Mouse (Mus musculus) midbrain, embryonic 13.5 days (tissue): Measurements from ENCODE around the gene Zfp503. TPM values are rescaled to one million over a fixed set of nuclear protein-coding genes. Genes with fewer than 3 reads are reported as not detected.
A peak's percentile ranks its signal among the peaks of the same experiment; 100 is the strongest.

ENCODE experiments used
- ATAC-seq: fragments of 200-750 bp; cut with Nextera tagmentation; 2 replicates; pipeline ENCODE4 v1.8.0; 2017; ENCODE audit warnings: mild to moderate bottlenecking, moderate TSS enrichment, moderate library complexity
- H3K27ac ChIP-seq: fragments of 300-500 bp; sonication (generic); 2 replicates; pipeline ENCODE4 v1.5.1; 2015; ENCODE audit warnings: inconsistent platforms, mild to moderate bottlenecking, moderate library complexity
- H3K27me3 ChIP-seq: fragments of 300-500 bp; sonication (generic); 2 replicates; pipeline ENCODE4 v1.6.1; 2015; ENCODE audit warnings: mild to moderate bottlenecking, inconsistent platforms
- H3K36me3 ChIP-seq: fragments of 300-500 bp; sonication (generic); 2 replicates; pipeline ENCODE4 v1.6.1; 2015; ENCODE audit warnings: mild to moderate bottlenecking, inconsistent platforms
- H3K4me1 ChIP-seq: fragments of 300-500 bp; sonication (generic); replicated peaks from 2 replicates; pipeline ENCODE4 v1.6.1; 2015; ENCODE audit warnings: inconsistent platforms
- H3K4me2 ChIP-seq: fragments of 300-500 bp; sonication (generic); replicated peaks from 2 replicates; pipeline ENCODE4 v1.6.1; 2015; ENCODE audit warnings: moderate library complexity, mild to moderate bottlenecking, inconsistent platforms
- H3K4me3 ChIP-seq: fragments of 300-500 bp; sonication (generic); replicated peaks from 2 replicates; pipeline ENCODE4 v1.5.1; 2015; ENCODE audit warnings: mild to moderate bottlenecking, inconsistent platforms
- H3K9ac ChIP-seq: fragments of 300-500 bp; sonication (generic); replicated peaks from 2 replicates; pipeline ENCODE4 v1.6.1; 2015; ENCODE audit warnings: mild to moderate bottlenecking, inconsistent platforms
- H3K9me3 ChIP-seq: fragments of 300-500 bp; sonication (generic); 2 replicates; pipeline ENCODE4 v1.6.1; 2016; ENCODE audit warnings: mild to moderate bottlenecking, inconsistent platforms
- WGBS: fragments of 180-500 bp; shearing (Covaris S2); methylation state at CpG from one replicate; pipeline ENCODE4 v1.1.7; 2015; 5-methylcytosine and 5-hydroxymethylcytosine counted together
- polyA plus RNA-seq: library from polyadenylated mRNA; unstranded; fragments of >200 nt; fragmentation: Nextera tagmentation; extraction: Ambion mirVana; gene quantifications from 2 replicates; pipeline ENCODE4 v1.2.1, GENCODE M21; 2015

Zfp503 gene
- polyA plus RNA-seq, 1 experiment from 2014 or later, result 11.0 TPM

GRCm38 (mm10) chr14:22014315-22014714 is 24.9 kb upstream of the Zfp503 start:
- peaks cover 3% of the 10 kb centered on the region for H3K4me1 ChIP-seq
- no peak overlapping the region for H3K27ac ChIP-seq
- no peak overlapping the region for H3K4me2 ChIP-seq
- no peak overlapping the region for H3K4me3 ChIP-seq
- H3K27me3 ChIP-seq, result peaks cover 33% of the 10 kb centered on the region
- 89% methylated on average over 5 of the region's 5 CpGs for WGBS
- no peaks in the 10 kb centered on the region for H3K9me3 ChIP-seq
- H3K9ac ChIP-seq, result no peak overlapping the region
- ATAC-seq, result no peak
- no peaks in the 10 kb centered on the region for H3K36me3 ChIP-seq

DNA sequence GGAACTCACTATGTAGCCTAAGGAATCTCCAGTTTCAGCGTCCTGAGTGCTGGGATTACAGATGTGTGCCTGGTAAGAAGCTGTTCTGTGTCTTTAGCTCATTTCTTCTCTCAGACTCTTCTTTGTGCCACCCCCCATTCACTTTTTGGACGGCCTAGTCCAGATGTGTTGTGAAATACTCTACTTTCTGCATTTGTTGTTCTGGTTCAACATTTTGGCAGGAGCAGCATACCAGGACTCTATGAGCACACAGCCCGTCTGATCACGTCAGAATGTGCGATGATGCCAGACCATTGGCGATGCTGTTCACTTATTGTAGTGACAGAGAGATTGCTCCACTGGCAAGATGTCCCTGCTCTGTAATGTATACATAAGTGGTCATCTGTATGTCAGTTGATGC is 17.6 kb upstream of the Zfp503 start:
- Histone ChIP-seq H3K9ac (no peak overlapping the region), H3K4me2 (no peak overlapping the region), H3K9me3 (no peaks in the 10 kb centered on the region), H3K27ac (no peak overlapping the region), H3K36me3 (no peaks in the 10 kb centered on the region), H3K4me3 (no peak overlapping the region), H3K27me3 (peaks cover 4% of the 10 kb centered on the region; the same call in 1 of the 2 replicates), H3K4me1 (peaks cover 5% of the 10 kb centered on the region; the same call in 1 of the 2 replicates)
- no peak for ATAC-seq
- WGBS, result 87% methylated on average over 6 of the region's 6 CpGs

DNA sequence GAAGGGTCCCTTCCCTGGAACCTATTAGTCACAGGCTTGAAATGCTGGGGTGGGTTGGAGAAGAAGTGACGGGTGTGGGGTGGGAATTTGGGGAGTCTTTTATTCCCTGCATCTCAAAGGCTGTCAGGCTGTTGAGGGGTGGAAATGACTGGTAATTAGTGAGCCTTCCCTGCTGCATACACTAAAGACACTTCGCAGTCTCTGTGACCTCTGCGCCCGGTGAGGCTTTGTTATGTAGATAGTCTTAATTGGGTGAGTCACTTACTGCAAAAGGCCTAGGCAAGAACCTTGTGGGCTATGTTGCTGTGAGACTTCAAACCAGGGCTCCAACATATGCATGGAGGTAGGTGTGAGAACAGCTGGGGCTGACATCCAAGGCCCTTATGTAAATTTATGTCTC is 15.5 kb upstream of the Zfp503 start:
- Histone ChIP-seq H3K27ac (no peak overlapping the region), H3K36me3 (no peaks in the 10 kb centered on the region), H3K9me3 (no peaks in the 10 kb centered on the region), H3K27me3 (no peaks in the 10 kb centered on the region), H3K4me3 (no peak overlapping the region), H3K9ac (no peak overlapping the region), H3K4me1 (peaks cover 5% of the 10 kb centered on the region; the same call in 1 of the 2 replicates), H3K4me2 (no peak overlapping the region)
- 16% methylated on average over 4 of the region's 4 CpGs for WGBS
- ATAC-seq, result no peak

DNA sequence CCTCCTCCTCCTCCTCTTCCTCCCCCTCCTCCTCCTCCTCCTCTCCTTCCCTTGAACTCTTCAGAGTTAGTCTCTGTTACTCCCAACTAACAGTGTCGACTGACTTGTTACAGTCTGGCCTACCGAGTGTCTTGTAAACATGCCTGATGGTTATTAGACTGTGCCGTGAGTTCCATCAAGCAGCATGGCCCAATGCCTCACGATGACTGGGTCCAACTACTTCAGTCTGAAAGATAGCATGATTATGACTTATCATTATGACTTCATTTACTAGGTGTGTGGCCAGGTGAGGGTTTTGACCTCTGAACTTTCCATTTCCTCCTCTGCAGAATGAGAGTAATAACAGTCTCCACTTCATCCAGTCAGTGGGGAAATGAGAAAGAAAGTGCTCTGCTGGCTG is 14.2 kb upstream of the Zfp503 start:
- H3K27me3 ChIP-seq, result no peaks in the 10 kb centered on the region

DNA sequence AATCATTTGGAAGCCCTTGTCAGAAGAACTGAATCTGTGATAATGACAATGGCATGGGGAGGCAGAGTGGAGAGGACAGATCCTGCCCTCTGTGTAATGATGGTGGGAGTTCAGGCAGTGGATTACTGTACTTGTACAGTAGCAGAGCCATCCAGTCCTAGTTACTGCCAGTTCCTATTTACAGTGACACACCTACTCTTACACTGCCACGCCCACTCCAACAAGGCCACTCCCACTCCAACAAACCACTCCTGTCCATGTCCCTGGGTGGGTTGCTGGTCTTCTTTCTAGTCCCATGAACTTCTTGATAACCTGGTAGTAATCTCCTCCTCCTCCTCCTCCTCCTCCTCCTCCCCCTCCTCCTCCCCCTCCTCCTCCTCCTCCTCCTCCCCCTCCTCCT is 13.8 kb upstream of the Zfp503 start:
- Histone ChIP-seq H3K4me2 (no peak overlapping the region), H3K9me3 (no peaks in the 10 kb centered on the region), H3K4me1 (peaks cover 5% of the 10 kb centered on the region; the same call in 1 of the 2 replicates), H3K36me3 (no peaks in the 10 kb centered on the region), H3K9ac (no peak overlapping the region), H3K4me3 (no peak overlapping the region), H3K27ac (no peak overlapping the region), H3K27me3 (no peaks in the 10 kb centered on the region)
- WGBS, result 86% methylated on average over 1 of the region's 1 CpGs
- ATAC-seq, result no peak

More for the DNA sequence above, 14.2 kb upstream of the Zfp503 start:
- no peak overlapping the region for H3K27ac ChIP-seq
- H3K4me2 ChIP-seq, result no peak overlapping the region
- no peak overlapping the region for H3K4me3 ChIP-seq
- H3K36me3 ChIP-seq, result no peaks in the 10 kb centered on the region
- H3K4me1 ChIP-seq, result peaks cover 5% of the 10 kb centered on the region; the same call in 1 of the 2 replicates
- WGBS, result 92% methylated on average over 4 of the region's 4 CpGs
- no peak for ATAC-seq
- H3K9ac ChIP-seq, result no peak overlapping the region
- no peaks in the 10 kb centered on the region for H3K9me3 ChIP-seq

DNA sequence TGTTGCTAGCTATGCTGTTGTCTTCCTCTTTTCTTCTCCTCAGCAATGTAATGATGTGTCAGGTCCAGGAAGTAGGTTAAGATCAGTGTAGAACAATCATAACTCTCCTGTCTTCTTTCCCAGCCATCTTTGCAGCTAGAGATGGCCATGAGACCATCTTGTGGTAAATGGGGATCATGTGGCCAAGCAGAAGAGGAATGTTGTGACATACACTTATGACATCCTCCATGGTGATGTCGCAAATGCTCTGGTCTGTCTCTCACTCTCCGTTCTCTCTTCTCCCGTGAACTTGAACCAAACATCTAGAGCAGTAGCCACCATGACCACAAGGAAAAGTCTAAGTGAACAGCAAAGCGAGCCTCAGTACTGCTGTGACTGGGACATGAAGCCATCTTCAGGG is 10.2 kb upstream of the Zfp503 start:
- no peak overlapping the region for H3K4me3 ChIP-seq
- H3K36me3 ChIP-seq, result no peaks in the 10 kb centered on the region
- H3K4me2 ChIP-seq, result no peak overlapping the region
- peaks cover 19% of the 10 kb centered on the region for H3K27me3 ChIP-seq
- H3K4me1 ChIP-seq, result peaks cover 12% of the 10 kb centered on the region
- H3K9me3 ChIP-seq, result no peaks in the 10 kb centered on the region
- 95% methylated on average over 4 of the region's 4 CpGs for WGBS
- ATAC-seq, result no peak
- no peak overlapping the region for H3K9ac ChIP-seq
- no peak overlapping the region for H3K27ac ChIP-seq

DNA sequence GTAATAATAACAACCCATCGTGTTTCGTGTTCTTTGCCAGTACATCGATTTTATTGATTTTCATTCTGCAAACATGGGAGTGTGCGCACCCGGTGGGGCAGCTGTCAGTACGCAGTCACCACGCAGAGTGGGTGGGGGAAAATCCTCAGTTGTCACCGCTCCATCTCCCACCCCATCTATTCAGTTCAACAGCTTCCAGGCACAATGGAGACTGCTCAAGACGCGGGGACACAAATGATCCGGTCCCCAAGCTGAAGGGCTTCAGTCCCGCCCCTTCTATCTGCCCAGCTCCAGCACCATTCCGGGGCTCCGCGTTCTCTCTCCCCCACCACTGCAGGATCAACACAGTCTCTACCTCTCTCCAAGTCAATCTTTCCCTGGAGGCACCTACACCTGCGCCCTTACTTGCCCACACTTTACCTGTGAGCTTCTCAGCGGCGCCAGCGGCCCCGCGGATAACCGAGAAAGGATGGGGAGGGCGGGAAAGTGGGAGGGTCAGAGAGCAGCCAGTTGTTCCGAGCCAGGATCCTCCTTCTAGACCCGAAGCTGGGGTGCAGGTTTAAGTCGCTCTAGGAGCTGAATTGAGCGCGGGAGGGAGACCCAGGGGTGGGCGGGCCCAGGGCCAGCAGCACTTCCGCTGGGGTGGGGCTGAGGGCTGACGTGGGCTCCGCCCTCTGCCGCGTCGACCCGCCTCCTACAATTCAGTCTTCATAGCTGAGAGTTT is 5.8 kb upstream of the Zfp503 start:
- peak overlapping the region; percentile 60 for H3K4me3 ChIP-seq
- H3K4me2 ChIP-seq, result peak overlapping the region; percentile 82
- whole genome bisulfite sequencing, result under 1% methylated on average over 36 of the region's 36 CpGs
- no peaks in the 10 kb centered on the region for H3K36me3 ChIP-seq
- no peaks in the 10 kb centered on the region for H3K9me3 ChIP-seq
- H3K9ac ChIP-seq, result peak overlapping the region; percentile 73
- peak; percentile 80 for ATAC-seq
- H3K27ac ChIP-seq, result peak overlapping the region; percentile 60
- peaks cover 54% of the 10 kb centered on the region for H3K27me3 ChIP-seq
- peaks cover 49% of the 10 kb centered on the region for H3K4me1 ChIP-seq

DNA sequence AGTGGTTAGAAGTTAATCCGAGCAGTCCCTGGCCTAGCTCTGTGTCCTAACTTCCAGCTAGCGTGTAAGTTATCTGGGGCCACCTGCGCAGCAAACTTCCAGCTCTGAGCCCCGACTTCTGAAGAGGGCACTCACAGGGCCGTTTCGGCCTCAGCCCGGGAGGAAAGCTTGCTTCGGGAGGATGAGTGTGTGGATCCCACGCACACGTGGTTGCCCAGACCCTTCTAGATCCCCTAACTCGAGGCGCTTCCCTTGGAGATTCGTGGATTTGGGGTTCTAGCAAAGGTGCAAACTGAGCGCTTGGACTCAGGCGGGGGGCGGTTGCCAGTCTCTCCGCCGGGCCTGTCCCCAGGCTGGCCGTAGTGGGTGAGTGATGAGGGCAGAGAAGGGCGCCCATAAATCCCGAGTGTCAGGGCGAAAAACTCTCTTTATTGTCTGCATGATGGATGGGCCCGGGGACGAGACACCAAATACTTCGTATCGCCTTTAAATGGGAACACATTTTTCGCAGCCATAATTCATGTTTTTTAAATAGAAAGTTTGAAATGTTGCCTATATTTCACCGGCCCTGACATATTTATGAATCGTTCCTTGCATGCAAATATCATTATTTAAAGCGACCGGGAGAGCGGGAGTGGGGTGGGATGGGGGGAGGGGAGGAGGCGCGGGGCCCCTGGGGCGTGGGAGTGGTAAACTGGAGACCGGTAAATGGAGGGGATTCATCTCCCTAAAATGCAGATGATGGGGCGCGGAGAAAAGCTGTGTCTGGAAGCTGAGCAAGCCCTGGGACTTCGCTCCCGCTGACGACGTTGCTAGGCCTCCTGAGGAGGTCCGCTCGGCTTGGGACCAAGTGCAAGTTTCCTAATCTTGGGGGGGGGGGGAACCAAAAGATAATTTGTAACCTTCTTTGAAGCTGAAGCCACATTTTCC is 4.9 kb upstream of the Zfp503 start:
- H3K36me3 ChIP-seq, result no peaks in the 10 kb centered on the region
- no peaks in the 10 kb centered on the region for H3K9me3 ChIP-seq
- WGBS, result 2% methylated on average over 44 of the region's 44 CpGs
- ATAC-seq, result no peak
- peak overlapping the region; percentile 60 for H3K4me3 ChIP-seq
- no peak overlapping the region for H3K27ac ChIP-seq
- peak overlapping the region; percentile 82 for H3K4me2 ChIP-seq
- peaks cover 63% of the 10 kb centered on the region for H3K27me3 ChIP-seq
- H3K9ac ChIP-seq, result peak overlapping the region; percentile 73
- peaks cover 58% of the 10 kb centered on the region for H3K4me1 ChIP-seq

- H3K4me1 ChIP-seq, result peaks cover 66% of the 10 kb centered on the region
- H3K4me2 ChIP-seq, result peak overlapping the region; percentile 82
- H3K4me3 ChIP-seq, result peak overlapping the region; percentile 60
- H3K27me3 ChIP-seq, result peaks cover 68% of the 10 kb centered on the region
- WGBS, result 21% methylated on average over 14 of the region's 14 CpGs
- H3K27ac ChIP-seq, result no peak overlapping the region
- no peaks in the 10 kb centered on the region for H3K36me3 ChIP-seq
- no peak overlapping the region; the same call in 1 of the 2 replicates for H3K9ac ChIP-seq
- no peaks in the 10 kb centered on the region for H3K9me3 ChIP-seq
- ATAC-seq, result no peak
Measured at GRCm38 (mm10) chr14:21993251-21994060, 4.1 kb upstream of the Zfp503 start.

- peaks cover 66% of the 10 kb centered on the region for H3K4me1 ChIP-seq
- peaks cover 68% of the 10 kb centered on the region for H3K27me3 ChIP-seq
- WGBS, result 33% methylated on average over 4 of the region's 4 CpGs
- H3K9me3 ChIP-seq, result no peaks in the 10 kb centered on the region
- no peak overlapping the region for H3K9ac ChIP-seq
- H3K4me2 ChIP-seq, result peak overlapping the region; percentile 83
- no peak for ATAC-seq
- H3K4me3 ChIP-seq, result 0 out of 2 replicates have a peak overlapping the region, but pooled peaks have one; percentile 6
- H3K36me3 ChIP-seq, result no peaks in the 10 kb centered on the region
- H3K27ac ChIP-seq, result no peak overlapping the region
Measured at GRCm38 (mm10) chr14:21992321-21992885, 3.0 kb upstream of the Zfp503 start.

- Histone ChIP-seq H3K9me3 (no peaks in the 10 kb centered on the region), H3K4me1 (peaks cover 70% of the 10 kb centered on the region), H3K9ac (no peak overlapping the region), H3K27ac (no peak overlapping the region), H3K36me3 (no peaks in the 10 kb centered on the region), H3K27me3 (peaks cover 65% of the 10 kb centered on the region), H3K4me3 (peak overlapping the region; percentile 6; the same call in 1 of the 2 replicates), H3K4me2 (peak overlapping the region; percentile 83)
- 12% methylated on average over 5 of the region's 5 CpGs for WGBS
- no peak for ATAC-seq
Measured at GRCm38 (mm10) chr14:21991856-21992255, 2.5 kb upstream of the Zfp503 start.
